Mouse (Mus musculus): ENCODE measurements around the gene Scarb1. TPM values are rescaled to one million over a fixed set of nuclear protein-coding genes. Genes with fewer than 3 reads are reported as not detected.

The Scarb1 gene
- polyA plus RNA-seq, 1 experiment from 2014 or later: 51.6 TPM

DNA sequence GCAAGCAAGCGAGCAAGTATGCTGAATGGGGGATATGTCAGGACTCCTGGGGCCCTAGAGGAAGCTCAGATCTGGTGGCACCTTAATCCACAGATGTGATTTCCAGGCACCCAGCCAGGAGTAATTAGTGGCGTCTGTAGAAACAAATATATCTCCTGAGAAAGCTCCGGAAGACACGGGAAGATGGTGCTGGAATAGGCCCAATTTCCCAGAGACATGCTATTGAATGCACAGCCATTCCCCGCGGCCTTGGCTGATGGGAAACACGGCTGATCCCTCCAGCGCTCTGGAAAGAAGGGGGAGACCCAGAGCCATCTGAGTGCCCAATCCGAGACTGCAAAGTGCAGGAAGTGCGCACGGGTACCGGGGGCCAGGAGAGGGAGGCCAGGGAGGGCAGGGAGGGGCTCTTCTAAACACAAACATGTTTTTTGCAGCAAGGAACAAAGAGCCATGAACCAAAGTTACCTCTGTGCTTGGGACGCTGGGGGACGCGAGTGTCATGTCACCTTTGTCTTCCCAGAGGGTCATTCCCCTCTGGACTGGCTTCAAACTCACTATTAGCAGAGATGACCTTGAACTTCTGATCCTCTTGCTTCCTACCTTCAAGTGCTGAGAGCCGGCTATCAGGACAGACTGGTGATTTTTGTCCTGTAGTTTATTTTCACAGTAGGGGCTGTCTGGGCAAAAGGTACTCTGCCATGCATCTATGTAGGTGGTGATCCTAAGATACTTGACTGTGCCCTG is 21.7 kb downstream of the Scarb1 start:
- Histone ChIP-seq H3K27ac (ENCODE audit: low read length) (no peak overlapping the region), H3K36me3 (ENCODE audit: control insufficient read depth, insufficient read depth, low read length) (no peaks in the 10 kb centered on the region), H3K9ac (ENCODE audit: low read depth, low read length) (no peak overlapping the region), H3K27me3 (ENCODE audit: control insufficient read depth, insufficient read depth, low read depth, low read length) (no peaks in the 10 kb centered on the region), H3K4me1 (ENCODE audit: control insufficient read depth, insufficient read depth, low read length) (peaks cover 4% of the 10 kb centered on the region; the same call in 1 of the 2 replicates), H3K9me3 (replicated peaks; ENCODE audit: control insufficient read depth, low read length, poor library complexity, severe bottlenecking) (no peaks in the 10 kb centered on the region), H3K4me2 (ENCODE audit: low read length) (no peak overlapping the region), H3K4me3 (ENCODE audit: low read depth, low read length) (no peak overlapping the region)
- no peak for ATAC-seq
- 79% methylated on average over 16 of the region's 16 CpGs for WGBS

- Histone ChIP-seq H3K4me1 (ENCODE audit: control insufficient read depth, insufficient read depth, low read length) (peaks cover 4% of the 10 kb centered on the region), H3K36me3 (ENCODE audit: control insufficient read depth, insufficient read depth, low read length) (no peaks in the 10 kb centered on the region), H3K9me3 (replicated peaks; ENCODE audit: control insufficient read depth, low read length, poor library complexity, severe bottlenecking) (no peaks in the 10 kb centered on the region), H3K27ac (ENCODE audit: low read length) (no peak overlapping the region), H3K4me3 (ENCODE audit: low read depth, low read length) (no peak overlapping the region), H3K27me3 (ENCODE audit: control insufficient read depth, insufficient read depth, low read depth, low read length) (no peaks in the 10 kb centered on the region), H3K9ac (ENCODE audit: low read depth, low read length) (no peak overlapping the region), H3K4me2 (ENCODE audit: low read length) (no peak overlapping the region)
- WGBS: 93% methylated on average over 8 of the region's 8 CpGs
- no peak for ATAC-seq
Measured at GRCm38 (mm10) chr5:125317953-125318352, 22.9 kb downstream of the Scarb1 start.

DNA sequence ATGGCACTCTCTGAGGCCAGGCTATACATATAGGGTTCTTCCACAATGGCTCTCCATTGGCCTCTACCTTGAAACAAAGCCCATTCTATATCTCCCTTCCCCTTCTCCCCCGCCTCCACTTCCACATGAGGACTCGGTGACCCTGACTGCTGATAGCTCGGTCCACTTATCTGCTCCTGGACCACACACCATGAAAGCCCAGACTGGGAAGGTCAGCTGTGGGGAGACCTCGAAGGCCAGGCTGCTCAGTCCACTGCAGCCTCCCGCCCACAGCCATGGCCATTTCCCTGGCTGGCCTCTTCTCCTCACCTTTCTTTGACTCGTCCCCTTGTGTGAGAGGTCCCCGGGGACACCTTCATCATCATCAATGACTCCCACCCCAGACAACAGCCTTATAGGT is 23.6 kb downstream of the Scarb1 start:
- Histone ChIP-seq H3K27ac (ENCODE audit: low read length) (no peak overlapping the region), H3K4me1 (ENCODE audit: control insufficient read depth, insufficient read depth, low read length) (peaks cover 4% of the 10 kb centered on the region), H3K36me3 (ENCODE audit: control insufficient read depth, insufficient read depth, low read length) (no peaks in the 10 kb centered on the region), H3K9me3 (replicated peaks; ENCODE audit: control insufficient read depth, low read length, poor library complexity, severe bottlenecking) (no peaks in the 10 kb centered on the region), H3K4me3 (ENCODE audit: low read depth, low read length) (no peak overlapping the region), H3K27me3 (ENCODE audit: control insufficient read depth, insufficient read depth, low read depth, low read length) (no peaks in the 10 kb centered on the region), H3K9ac (ENCODE audit: low read depth, low read length) (no peak overlapping the region), H3K4me2 (ENCODE audit: low read length) (no peak overlapping the region)
- ATAC-seq: no peak
- 89% methylated on average over 7 of the region's 7 CpGs for WGBS

DNA sequence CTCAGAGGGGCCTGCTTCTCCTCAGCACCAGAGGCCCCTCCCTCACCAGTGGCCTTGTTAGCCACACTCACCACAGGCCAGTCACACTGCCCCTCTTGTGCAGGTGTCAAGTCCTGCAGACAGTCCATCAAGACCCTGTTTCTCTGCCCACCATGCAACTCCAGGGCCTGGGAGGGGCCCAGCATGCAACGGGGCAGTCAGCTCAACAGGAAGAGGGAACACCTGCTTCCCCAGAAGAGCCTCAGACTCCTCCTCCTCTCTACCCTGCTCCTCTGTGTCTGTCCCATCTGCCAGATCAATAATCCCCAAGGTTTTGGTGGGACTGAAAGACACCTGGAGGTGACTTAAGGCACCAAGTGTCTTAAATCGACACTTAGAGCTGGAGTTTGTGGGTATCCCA is 24.1 kb downstream of the Scarb1 start:
- Histone ChIP-seq H3K36me3 (ENCODE audit: control insufficient read depth, insufficient read depth, low read length) (no peaks in the 10 kb centered on the region), H3K9me3 (replicated peaks; ENCODE audit: control insufficient read depth, low read length, poor library complexity, severe bottlenecking) (no peaks in the 10 kb centered on the region)
- WGBS: 90% methylated on average over 2 of the region's 2 CpGs

GRCm38 (mm10) chr5:125315110-125315509 is 25.8 kb downstream of the Scarb1 start:
- no peaks in the 10 kb centered on the region for H3K27me3 ChIP-seq (ENCODE audit: control insufficient read depth, insufficient read depth, low read depth, low read length)
- ATAC-seq: no peak
- whole genome bisulfite sequencing: 71% methylated on average over 1 of the region's 1 CpGs
- H3K4me1 ChIP-seq (ENCODE audit: control insufficient read depth, insufficient read depth, low read length): no peaks in the 10 kb centered on the region; the same call in 1 of the 2 replicates
- no peak overlapping the region for H3K4me2 ChIP-seq (ENCODE audit: low read length)
- no peaks in the 10 kb centered on the region for H3K9me3 ChIP-seq (replicated peaks; ENCODE audit: control insufficient read depth, low read length, poor library complexity, severe bottlenecking)
- H3K27ac ChIP-seq (ENCODE audit: low read length): no peak overlapping the region
- no peaks in the 10 kb centered on the region for H3K36me3 ChIP-seq (ENCODE audit: control insufficient read depth, insufficient read depth, low read length)
- H3K4me3 ChIP-seq (ENCODE audit: low read depth, low read length): no peak overlapping the region
- no peak overlapping the region for H3K9ac ChIP-seq (ENCODE audit: low read depth, low read length)

More for the DNA sequence above, 24.1 kb downstream of the Scarb1 start:
- Histone ChIP-seq H3K27ac (ENCODE audit: low read length) (no peak overlapping the region), H3K4me1 (ENCODE audit: control insufficient read depth, insufficient read depth, low read length) (no peaks in the 10 kb centered on the region; the same call in 1 of the 2 replicates), H3K4me3 (ENCODE audit: low read depth, low read length) (no peak overlapping the region), H3K4me2 (ENCODE audit: low read length) (no peak overlapping the region), H3K9ac (ENCODE audit: low read depth, low read length) (no peak overlapping the region), H3K27me3 (ENCODE audit: control insufficient read depth, insufficient read depth, low read depth, low read length) (no peaks in the 10 kb centered on the region)
- no peak for ATAC-seq

DNA sequence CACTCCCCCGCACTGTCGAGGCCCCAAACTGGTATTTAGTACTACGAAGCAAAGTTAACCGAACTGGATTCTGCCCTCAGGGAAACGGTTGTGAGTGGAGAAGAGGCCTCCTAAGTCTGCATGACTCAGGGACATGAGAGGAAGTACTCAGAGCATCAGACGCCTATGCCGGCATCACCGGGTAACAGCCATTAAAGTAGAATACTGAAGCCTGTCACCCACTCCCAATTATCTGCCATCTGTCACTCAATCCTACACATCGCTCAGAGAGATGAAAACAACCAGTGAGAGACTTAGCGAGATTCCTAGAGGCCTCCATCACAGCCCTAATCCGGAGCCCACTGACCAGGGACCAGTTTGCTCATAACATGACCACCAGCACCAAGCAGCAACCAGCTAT is 26.9 kb downstream of the Scarb1 start:
- H3K36me3 ChIP-seq (ENCODE audit: control insufficient read depth, insufficient read depth, low read length): no peaks in the 10 kb centered on the region
- H3K9me3 ChIP-seq (replicated peaks; ENCODE audit: control insufficient read depth, low read length, poor library complexity, severe bottlenecking): no peaks in the 10 kb centered on the region
- 79% methylated on average over 11 of the region's 11 CpGs for WGBS
- H3K27me3 ChIP-seq (ENCODE audit: control insufficient read depth, insufficient read depth, low read depth, low read length): no peaks in the 10 kb centered on the region
- no peak for ATAC-seq
- no peak overlapping the region for H3K4me2 ChIP-seq (ENCODE audit: low read length)
- no peak overlapping the region for H3K4me3 ChIP-seq (ENCODE audit: low read depth, low read length)
- H3K9ac ChIP-seq (ENCODE audit: low read depth, low read length): 0 out of 2 replicates have a peak overlapping the region, but pooled peaks have one; percentile 28
- H3K27ac ChIP-seq (ENCODE audit: low read length): no peak overlapping the region
- no peaks in the 10 kb centered on the region; the same call in 1 of the 2 replicates for H3K4me1 ChIP-seq (ENCODE audit: control insufficient read depth, insufficient read depth, low read length)

DNA sequence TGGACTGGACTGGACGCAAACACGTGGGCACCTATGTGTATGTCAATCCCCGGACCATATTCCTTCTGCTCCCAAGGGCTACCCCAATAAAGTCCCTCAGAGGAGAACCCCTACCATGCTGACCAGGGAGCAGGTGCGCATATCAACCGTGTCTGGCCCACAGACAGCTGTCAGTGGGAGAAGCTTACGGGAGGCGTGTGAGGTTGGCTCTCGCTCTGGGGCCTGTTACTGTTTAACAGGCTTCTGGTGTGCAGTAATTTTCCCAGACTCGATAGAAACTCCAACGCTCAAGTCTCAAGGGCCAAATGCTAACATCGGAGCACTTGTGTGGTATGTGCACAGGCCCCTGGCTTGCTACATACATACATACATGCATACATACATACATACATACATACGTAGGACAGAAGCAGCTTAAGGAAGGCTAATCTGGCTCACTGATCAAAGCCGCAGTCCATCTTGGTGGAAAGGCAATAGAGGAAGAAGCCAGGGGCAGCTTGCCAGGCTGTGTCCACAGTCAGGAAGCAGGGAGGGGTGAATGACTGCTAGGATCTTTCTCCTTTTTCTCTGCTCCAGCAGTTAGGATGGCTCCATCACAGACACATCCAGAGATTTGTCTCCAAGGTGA is 27.8 kb downstream of the Scarb1 start:
- Histone ChIP-seq H3K9ac (ENCODE audit: low read depth, low read length) (no peak overlapping the region), H3K27me3 (ENCODE audit: control insufficient read depth, insufficient read depth, low read depth, low read length) (no peaks in the 10 kb centered on the region), H3K4me1 (ENCODE audit: control insufficient read depth, insufficient read depth, low read length) (no peaks in the 10 kb centered on the region; the same call in 1 of the 2 replicates), H3K36me3 (ENCODE audit: control insufficient read depth, insufficient read depth, low read length) (no peaks in the 10 kb centered on the region), H3K27ac (ENCODE audit: low read length) (no peak overlapping the region), H3K4me3 (ENCODE audit: low read depth, low read length) (no peak overlapping the region), H3K9me3 (replicated peaks; ENCODE audit: control insufficient read depth, low read length, poor library complexity, severe bottlenecking) (no peaks in the 10 kb centered on the region), H3K4me2 (ENCODE audit: low read length) (no peak overlapping the region)
- 80% methylated on average over 13 of the region's 13 CpGs for WGBS
- ATAC-seq: no peak

DNA sequence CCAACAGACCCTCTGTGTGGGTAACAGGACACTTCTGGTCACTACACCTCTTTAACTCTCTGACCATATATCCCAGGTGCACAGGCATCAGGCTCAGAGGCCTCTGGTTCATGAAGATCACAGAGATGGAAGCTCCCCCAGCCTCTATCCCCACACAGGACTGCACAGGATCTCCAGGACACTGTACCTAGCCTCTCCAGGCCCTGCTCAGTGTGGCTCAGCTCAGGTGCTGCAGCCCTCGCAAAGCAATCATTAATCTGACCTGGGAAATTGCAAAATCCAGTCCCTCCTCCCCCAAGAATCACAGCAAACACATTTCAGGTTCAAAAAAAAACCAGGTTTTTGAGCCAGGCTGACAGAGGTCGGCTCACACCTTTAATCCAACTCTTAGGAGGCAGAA is 29.9 kb downstream of the Scarb1 start:
- Histone ChIP-seq H3K4me1 (ENCODE audit: control insufficient read depth, insufficient read depth, low read length) (no peaks in the 10 kb centered on the region; the same call in 1 of the 2 replicates), H3K36me3 (ENCODE audit: control insufficient read depth, insufficient read depth, low read length) (no peaks in the 10 kb centered on the region), H3K27me3 (ENCODE audit: control insufficient read depth, insufficient read depth, low read depth, low read length) (no peaks in the 10 kb centered on the region), H3K9ac (ENCODE audit: low read depth, low read length) (no peak overlapping the region), H3K27ac (ENCODE audit: low read length) (no peak overlapping the region), H3K4me2 (ENCODE audit: low read length) (no peak overlapping the region), H3K4me3 (ENCODE audit: low read depth, low read length) (no peak overlapping the region), H3K9me3 (replicated peaks; ENCODE audit: control insufficient read depth, low read length, poor library complexity, severe bottlenecking) (no peaks in the 10 kb centered on the region)
- 81% methylated on average over 2 of the region's 2 CpGs for WGBS
- ATAC-seq: no peak

DNA sequence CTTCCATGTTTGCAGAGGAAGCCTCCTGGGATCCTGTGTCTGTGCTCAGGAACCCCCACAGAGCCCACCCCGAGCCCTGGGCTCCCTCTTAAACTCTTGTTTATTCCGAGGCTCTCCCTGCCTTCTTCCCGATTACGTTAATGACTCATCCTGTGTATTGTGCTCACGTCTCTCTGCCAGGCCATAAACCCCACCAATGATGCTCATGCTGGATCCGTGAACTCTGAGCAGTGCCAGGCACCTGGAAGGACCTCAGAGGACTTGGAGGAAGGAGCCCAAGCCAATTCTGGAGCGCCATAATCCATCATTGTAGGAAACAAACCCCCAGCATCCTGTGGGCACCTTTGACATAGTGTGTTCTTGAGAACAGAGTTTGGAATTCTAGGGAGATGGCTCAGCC is 31.7 kb downstream of the Scarb1 start:
- ATAC-seq: no peak
- Histone ChIP-seq H3K4me3 (ENCODE audit: low read depth, low read length) (no peak overlapping the region), H3K36me3 (ENCODE audit: control insufficient read depth, insufficient read depth, low read length) (no peaks in the 10 kb centered on the region), H3K9ac (ENCODE audit: low read depth, low read length) (no peak overlapping the region), H3K9me3 (replicated peaks; ENCODE audit: control insufficient read depth, low read length, poor library complexity, severe bottlenecking) (no peaks in the 10 kb centered on the region), H3K4me1 (ENCODE audit: control insufficient read depth, insufficient read depth, low read length) (peaks cover 2% of the 10 kb centered on the region; the same call in 1 of the 2 replicates), H3K27me3 (ENCODE audit: control insufficient read depth, insufficient read depth, low read depth, low read length) (no peaks in the 10 kb centered on the region), H3K4me2 (ENCODE audit: low read length) (no peak overlapping the region), H3K27ac (ENCODE audit: low read length) (no peak overlapping the region)
- 83% methylated on average over 7 of the region's 7 CpGs for WGBS

Measured in midbrain, embryonic 16.5 days (tissue).